Mouse (Mus musculus): ENCODE data around the gene Cacnb4.

DNA sequence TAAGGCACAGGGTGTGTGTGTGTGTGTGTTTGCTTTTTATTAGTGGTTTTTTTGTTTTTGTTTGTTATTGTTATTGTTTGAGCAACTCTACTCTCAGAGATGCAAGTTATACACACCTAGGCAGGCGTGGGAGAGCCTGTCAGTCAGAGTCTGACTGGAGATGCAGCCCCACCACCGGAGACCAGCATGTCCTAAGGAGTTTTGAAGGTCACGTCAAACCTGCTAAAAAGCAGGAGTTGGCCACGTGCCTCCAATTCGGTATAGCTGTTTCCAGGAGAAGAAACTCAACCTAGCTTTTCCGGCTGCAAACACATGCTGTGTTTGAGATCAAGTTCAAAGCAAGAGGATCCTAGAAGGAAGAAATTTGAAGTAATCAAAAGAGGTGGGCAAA is 277 bp upstream of the Cacnb4 start:
- no peak for TF ChIP-seq CTCF (IDR thresholded peaks at IDR 0.05; ENCODE audit: insufficient read depth, low read depth, low read length)
- no peak for TF ChIP-seq POLR2A (IDR thresholded peaks at IDR 0.05; ENCODE audit: insufficient read depth, low read depth, low read length)

All from olfactory bulb, adult 2 months (tissue).